Mouse (Mus musculus) left cerebral cortex, postnatal 25 days (tissue): ENCODE data around the gene Tnk1. TPM values are rescaled to one million over a fixed set of nuclear protein-coding genes. Genes with fewer than 3 reads are reported as not detected.

ENCODE experiments used
- DNase-seq, 2 experiments: peaks; one replicate each; pipeline ENCODE4 v3.0.0; 2022; ENCODE audit warnings: low spot score in 2 of 2, mixed read lengths in 1 of 2
- intact Hi-C: fragments of 180-260 bp; cut with DNase I; formaldehyde crosslinking; loops from one replicate; pipeline ENCODE4 v1.15.1; 2025
- total RNA-seq, 2 experiments: library from RNA; stranded (reverse); gene quantifications; 2 replicates each; pipeline ENCODE4 v1.2.3; 2021

The Tnk1 gene
- total RNA-seq, 2 experiments from 2014 or later = 0.27 TPM; not detected in 1

DNA sequence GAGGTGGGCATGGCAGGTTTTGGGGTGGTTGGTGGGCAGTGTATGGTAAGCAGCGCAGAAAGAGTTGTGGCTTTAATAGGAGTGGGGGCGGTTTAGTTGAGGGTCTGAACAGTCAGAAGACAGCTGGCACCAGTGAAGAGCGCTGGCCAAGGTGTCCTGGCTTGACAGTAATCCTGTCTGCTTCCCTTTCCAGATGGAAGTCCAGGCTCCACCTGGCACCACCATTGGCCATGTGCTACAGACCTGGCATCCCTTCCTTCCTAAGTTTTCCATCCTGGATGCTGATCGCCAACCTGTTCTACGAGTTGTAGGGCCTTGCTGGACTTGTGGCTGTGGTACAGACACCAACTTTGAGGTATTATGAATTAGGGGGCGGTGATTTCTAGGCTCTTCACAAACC, 10.5 kb downstream of the Tnk1 start:
- intact Hi-C loops = no loop called here
- no peak for DNase-seq

DNA sequence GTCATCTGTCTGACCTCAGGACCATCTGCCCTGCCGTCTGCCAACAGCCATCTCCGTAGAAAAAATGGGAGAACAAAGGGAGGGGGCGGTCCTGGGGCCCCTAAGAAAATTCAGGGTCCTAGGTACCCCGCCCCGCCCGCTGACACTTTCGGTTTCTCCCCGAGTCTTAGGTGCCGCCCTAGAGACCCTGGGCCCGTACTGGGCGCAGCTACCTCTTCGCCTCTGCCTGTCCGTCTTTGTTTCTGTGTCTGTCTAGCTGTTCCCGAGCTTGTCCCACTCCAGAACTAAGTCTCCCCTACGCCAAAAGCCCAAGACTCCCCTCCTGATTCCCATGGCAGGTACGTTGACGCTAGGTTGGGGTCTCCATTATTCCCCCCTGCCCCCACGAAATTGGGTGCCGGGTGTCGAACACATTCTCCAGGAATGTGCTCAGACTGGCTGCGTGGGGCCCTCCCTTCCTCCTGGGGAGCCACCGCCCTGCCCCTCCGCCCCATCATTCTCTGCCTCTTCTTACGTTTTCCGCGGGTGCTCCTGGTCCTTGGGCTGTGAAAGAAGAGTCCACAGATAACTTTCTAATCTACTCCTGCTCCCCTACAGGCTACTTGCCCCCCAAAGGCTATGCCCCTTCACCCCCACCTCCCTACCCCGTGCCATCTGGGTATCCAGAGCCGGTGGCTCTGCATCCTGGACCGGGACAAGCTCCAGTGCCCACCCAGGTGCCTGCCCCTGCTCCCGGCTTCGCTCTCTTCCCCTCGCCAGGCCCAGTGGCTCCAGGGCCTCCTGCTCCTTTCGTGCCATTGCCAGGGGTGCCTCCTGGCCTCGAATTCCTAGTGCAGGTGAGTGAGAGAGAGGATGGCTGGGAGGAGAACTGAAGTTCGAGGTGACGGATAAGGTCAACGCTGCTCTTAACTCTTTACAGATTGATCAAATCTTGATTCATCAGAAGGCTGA, 11.5 kb downstream of the Tnk1 start:
- no peak for DNase-seq
- intact Hi-C loops = loop anchor here (1.0 kb wide), 1 partner anchor 9 kb away; the partner anchor contains the start of gene Tmem256

DNA sequence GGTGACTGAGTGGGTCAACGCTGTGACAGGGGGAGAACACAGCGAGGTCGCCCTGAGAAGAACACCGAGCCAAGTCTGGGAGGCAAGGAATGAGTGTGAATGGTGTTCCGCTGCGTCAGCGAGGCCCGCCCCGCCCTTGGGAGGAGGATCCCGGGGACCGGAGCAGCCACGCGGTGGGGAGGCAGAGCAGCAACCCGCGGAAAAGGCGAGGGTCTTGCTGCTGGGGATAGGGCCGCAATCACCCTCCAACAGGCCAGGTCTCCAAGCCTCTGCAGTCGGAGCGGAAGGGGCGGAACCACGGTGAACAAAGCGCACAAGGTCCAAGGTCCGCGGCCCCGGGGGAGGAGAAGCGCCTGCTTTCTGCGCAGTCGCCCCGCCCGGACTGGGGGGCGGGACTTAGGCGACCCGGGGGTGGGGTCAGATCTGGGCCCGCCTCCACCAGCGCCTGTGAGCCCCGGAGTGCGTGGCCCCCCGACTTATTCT, 12.3 kb downstream of the Tnk1 start, which contains the start of gene Plscr3:
Plscr3 (plus strand) TSS at position 179 of the 483 bp plus-strand sequence.
- intact Hi-C loops = loop anchor here (1.0 kb wide), 1 partner anchor 8 kb away; the partner anchor contains the start of gene Tmem256
- peak; percentile 87 to 88 for DNase-seq

DNA sequence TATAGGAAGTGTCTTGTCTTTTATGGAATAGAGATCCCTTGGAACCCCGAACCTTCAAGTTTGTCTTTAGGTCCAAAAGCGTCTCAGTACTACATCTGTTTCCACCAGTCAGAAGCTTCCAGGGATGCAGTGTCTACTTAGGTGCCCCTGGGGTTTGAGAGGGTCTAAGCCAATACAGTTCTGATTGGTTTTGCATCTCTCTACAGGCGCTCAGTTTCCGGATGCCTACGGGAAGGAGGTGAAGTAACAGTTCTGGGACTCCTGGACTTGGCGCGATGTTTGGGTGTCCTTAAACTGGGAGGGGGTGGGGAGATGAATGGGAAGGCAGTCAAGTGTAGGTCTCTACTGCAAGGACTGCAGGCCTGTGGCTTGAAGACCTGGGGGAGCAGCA, 19.8 kb downstream of the Tnk1 start:
- intact Hi-C loops = loop anchor here (1.0 kb wide), 1 partner anchor 8 kb away; the partner anchor contains the start of gene Plscr3
- no peak for DNase-seq

DNA sequence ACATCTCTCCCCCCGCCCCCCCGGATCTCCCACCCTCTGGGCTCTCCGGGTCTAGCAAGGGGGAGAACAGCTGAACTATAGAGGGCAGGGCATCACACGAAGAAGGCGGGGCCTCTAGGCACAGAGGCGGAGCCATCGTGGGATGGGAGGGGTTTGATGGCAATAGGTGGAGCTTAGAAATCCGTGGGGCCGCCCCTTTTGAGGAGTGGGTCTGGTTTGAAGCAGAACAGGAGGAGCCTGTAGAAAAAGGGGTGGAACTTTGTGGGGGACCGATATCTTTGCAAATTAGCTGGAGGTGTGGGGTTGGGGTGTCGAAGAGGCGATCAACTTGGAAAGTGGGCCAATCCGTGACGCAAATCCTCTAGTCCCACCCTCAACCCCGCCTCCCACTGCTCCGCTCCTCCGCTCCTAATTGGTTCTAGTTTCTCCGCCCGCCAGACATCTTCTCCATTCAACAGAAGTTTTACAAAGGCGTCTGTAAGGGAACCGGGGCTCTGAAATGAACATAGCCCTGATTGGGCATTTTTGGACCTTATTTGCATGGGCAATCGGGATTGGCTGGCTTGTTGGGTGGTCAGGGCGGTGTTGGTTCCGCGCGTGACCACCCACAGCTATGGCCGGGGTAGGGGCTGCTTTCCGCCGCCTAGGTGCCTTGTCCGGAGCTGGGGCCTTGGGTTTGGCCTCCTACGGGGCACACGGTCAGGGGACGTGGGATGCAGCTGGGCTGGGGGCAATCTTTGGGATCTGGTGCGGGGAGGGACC, 20.4 kb downstream of the Tnk1 start, which contains the start of gene Tmem256:
Tmem256 (plus strand) TSS at position 563 of the 762 bp plus-strand sequence.
- intact Hi-C loops = loop anchor here (1.0 to 2.0 kb wide), 4 partner anchors 8 to 79 kb away; partner anchors contain the start of genes Plscr3 and Polr2a
- peak; percentile 96 to 99 for DNase-seq

DNA sequence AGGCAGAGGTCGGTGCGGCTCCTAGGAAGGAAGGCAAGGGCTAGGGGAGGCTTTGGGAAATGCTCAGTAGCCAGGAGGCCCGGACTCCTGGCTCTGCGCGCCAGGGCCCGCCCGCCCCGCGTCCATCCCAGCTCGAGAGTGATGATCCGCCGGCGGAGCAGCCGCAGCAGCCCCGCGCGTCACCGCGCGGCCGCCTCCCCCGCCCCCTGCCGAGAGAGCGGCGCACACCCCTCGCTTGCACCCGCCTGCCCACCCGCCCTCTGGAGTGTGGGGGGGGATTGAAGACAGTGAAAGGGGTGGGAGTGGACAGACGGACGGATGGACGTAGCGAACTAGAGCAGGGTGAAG, 21.0 kb downstream of the Tnk1 start, which contains the start of gene Nlgn2:
Nlgn2 (minus strand) TSS at position 181 of the 348 bp plus-strand sequence.
- intact Hi-C loops = loop anchor here (2.0 kb wide), 3 partner anchors 35 to 79 kb away; partner anchors contain the start of gene Polr2a
- DNase-seq = no peak

DNA sequence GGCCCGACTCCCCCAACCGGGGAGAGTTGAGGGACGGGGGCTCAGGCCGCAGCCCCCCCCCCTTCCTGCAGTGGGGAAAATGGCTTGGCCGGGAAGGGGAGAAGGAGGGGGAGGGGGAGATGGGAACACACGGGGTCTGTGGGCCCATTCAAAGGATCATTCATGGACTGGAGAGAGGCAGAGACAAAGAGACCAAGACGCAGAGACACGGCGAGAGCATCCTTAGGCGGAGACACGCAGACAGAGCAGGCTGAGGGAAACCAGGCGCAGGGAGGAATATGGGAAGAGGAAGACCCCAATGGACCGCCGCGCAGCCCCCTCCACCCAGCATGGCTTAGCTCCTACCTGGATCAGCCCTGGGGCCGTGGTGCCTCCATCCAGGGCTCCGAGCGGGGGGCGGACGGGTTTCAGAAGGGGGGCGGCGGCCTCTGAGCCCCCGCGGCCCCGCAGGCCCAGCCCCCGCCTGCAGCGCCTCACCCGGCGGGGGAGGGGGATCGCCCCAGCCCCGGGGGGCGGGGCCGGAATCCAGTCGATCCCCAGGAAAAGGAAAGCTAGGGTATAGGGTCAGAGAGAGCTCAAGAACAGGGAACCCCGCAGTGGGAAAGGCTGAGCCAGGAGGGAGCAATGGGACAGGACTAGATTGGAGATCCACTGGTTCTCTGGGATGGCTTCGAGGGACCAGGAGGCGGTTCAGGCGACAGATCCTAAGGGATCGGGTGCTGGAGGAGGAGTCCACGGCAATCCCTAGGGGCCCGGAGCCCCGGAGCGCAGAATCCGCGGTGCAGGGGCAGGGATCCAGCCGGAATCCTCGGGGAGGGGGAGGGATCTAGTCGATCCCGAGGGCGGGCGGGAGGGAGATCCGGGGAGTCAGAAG, 21.6 kb downstream of the Tnk1 start:
- intact Hi-C loops = loop anchor here (2.0 kb wide), 3 partner anchors 34 to 78 kb away; partner anchors contain the start of gene Polr2a
- DNase-seq = peak; percentile 42 to 43

DNA sequence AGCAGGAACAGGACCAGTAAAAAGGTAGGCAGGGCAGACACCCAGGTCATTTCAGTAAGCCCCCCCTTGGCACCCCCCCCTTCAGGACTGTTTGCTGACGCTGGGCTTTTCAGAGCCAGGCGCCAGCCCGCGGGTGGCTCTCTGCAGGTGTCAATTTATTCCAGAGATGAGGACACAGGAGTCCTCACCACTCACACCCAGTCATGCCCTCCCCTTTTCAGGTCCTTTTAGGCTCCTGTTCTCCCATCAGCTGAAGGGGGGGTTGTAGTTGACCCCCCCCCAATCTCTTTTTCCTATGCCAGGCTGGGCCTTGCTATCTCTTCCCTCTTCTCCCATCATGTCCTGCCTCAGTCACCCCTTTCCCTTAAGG, 22.6 kb downstream of the Tnk1 start:
- intact Hi-C loops = loop anchor here (2.0 kb wide), 3 partner anchors 33 to 77 kb away; partner anchors contain the start of gene Polr2a
- DNase-seq = no peak

DNA sequence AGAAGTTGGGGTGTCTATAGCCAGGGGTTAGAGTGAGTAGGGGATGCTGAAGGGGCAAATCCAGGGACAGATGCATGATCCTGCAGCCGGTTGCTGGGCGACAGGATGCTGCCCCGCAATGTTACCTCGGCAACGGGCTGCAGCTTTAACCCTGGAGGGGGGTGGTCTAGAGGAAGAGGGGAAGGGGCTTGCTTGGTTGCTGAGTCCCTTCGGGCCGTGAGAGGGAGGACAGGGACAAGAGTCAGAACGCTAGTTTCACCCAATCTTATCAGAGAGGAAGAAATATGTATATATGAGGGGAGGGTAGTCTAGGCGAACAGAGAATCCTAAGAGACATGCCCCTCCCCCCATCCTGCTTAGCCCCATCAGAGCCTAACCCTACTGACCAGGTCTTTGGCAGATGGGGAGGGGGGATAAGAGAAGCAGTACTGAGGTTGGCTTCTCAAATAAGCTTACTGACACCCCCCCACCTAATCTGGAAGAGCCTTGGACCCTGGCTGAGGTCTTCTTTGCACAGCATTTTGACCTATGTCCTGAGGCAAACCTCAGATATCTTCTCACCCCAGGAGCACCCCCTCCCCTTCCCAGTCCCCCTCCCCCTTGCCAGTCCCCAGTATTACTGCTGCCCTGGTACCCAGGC, 23.1 kb downstream of the Tnk1 start:
- intact Hi-C loops = no loop called here
- DNase-seq = no peak

DNA sequence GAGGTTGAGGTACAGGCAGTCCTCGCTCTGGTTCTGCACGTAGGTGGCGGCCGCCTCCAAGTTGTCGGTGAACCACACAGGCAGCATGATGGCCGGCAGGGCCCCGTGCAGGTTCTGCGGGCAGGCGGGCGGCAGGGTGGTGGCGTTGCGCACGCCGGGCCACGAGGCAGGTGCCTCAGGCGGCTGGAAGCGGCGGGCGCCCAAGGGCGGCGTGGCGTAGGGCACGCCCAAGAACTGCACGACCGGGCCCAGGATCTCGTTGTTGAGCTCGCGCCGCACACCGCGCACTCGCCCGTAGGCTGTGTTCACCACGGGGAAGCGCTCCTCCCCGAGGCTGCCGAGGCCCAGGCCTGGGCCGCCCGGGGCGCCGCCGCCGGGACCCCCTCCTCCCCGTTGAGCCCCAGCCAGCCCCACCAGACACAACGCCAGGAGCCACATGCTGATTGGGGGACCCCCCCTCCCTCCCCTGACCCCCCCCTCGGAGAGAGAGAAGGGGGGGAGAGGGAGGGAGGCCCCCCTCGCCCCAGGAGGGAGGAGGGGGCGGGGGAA, 24.5 kb downstream of the Tnk1 start:
- intact Hi-C loops = no loop called here
- peak in 1 of 2 experiments; percentile 39 for DNase-seq

DNA sequence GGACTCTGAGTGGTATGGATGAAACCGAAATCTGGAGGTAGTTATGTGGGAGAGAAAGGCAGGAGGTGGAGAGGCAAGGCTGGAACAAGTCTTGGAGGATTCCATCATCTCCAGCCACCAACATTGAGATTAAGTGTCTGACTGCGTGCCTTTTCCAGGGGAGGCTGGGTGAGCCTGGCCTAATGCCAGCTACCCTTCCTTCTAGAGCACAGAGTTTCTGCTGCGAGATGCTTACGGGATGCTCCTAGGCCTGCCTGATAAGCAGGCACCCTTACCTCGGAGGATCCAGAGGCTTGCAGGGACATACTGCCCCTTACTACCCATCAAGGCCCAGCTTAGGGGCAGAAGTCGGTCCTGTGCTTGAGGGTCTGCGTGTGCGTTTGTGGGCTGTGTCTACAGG, 25.0 kb downstream of the Tnk1 start:
- intact Hi-C loops = loop anchor here (2.0 kb wide), 1 partner anchor 151 kb away; the partner anchor contains the start of gene Senp3
- DNase-seq = no peak

DNA sequence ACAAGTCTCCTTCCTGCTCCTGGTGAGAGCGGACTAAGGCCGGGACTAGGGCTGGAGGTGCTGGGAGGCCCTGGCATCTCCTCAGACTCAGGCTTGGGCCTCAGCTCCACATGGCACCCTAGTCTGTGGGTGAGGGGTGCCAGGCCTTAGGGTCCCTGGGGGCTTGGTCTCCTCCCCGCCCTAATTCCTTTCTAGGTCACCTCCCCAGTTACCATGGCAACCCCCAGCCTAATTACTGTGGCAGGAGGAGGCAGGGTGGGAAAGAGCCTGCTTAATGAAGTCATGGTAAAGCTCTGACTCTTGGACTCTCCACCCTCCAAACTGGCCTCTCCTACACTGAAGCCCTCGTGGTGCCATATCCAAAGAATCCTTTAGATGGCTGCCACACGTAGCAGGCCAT, 29.7 kb downstream of the Tnk1 start:
- intact Hi-C loops = no loop called here
- no peak for DNase-seq

DNA sequence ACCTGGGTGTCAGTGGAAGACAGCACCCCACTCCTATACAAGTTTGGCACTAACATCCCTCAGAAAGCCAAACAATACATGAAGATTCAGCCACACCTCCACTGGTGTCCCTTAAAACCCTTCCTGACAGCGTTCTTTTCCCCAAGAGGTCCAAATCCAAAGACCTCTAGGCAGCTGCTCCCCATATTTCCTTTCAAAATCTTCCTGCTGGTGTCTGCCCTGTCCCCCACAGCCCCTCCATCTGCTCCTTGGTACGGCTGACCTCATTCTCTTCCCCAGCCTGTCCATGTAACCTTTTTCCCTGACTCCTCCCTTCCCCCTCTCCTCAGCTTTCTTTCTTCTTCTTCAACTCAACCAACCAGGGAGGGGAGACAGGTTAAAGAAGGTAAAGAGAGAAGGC, 35.1 kb downstream of the Tnk1 start:
- no peak for DNase-seq
- intact Hi-C loops = no loop called here

DNA sequence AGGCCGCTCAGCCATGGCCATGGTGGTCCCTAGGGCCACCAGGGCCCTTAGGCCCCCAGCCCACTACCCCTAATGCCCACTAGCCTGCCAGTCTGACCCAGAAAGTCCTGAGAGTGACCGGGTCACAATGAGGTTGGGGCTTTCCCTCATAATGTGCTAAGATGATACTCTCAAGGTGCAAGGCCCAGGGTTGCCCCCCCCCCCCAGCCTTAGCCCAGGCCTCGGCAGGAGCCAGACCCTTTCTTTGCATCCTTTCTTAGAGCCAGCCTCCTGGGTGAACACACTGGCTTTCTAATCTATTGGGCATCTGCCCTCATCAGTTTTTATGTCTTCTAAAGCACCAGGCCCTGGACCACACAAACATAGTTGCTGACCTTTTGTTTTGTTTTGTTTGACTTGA, 36.5 kb downstream of the Tnk1 start, which contains the start of gene Spem1:
Spem1 (minus strand) TSS at position 101 of the 400 bp plus-strand sequence.
- intact Hi-C loops = no loop called here

DNA sequence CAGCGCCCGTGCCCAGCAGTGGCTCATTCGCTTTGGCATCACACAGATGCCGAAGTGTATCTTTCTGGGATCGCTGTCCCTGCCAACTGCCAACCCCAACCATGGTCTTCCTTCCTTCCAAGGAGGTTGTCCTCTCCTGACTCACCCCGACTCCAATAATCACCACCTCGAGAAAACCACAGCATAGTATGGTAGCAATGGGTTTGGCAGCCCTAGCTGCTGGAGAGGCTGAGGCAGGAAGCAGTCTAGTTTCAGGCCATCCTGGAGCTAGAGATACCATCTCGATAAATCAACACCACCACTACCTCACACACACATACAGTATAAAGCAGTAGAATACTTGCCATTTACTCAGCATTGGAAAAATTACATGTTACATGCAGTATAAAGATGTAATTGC, 39.7 kb downstream of the Tnk1 start:
- intact Hi-C loops = no loop called here
- DNase-seq = no peak

More for the DNA sequence above, 36.5 kb downstream of the Tnk1 start, which contains the start of gene Spem1:
- DNase-seq = no peak

DNA sequence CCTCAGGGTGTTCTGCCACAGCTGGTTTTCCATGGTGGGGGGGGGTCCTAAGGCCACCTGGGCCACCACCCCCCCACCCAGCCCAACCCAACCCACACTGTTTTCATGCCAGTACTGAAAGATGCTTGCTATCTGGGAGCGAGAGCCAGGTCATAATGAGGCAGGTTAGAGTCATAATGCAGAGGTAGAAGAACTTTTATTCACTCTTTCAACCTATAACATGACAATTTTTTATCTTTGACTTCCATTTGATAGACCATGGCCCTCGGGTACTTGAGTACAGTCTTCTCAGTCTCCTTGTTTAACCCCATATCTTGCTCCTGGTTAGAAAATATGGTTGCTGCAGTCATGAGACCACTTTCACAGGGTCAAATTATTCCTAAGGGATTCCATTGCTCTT, 40.2 kb downstream of the Tnk1 start, which contains the start of gene Spem2:
Spem2 (minus strand) TSS at position 101 of the 400 bp plus-strand sequence.
- DNase-seq = no peak
- intact Hi-C loops = no loop called here

DNA sequence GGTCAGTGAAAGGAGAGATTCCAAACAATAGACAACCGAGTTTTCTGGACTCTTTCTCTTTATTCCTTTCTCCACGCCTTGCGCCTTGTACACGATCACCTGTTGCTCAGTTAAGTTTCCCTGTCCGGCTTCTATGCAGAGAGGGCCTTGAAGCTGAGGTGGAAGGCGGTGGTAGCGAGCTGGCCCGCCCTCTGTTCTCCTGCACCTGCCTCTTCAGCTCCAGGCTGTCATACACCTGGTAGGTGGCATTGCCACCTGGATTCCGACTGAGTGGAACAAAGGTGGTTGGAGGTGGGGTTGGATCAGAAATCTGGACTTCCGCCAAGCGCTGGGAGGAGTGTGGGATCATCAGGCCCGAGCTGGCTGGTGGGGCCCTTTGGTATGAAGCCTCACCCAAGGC, 42.0 kb downstream of the Tnk1 start:
- DNase-seq = no peak
- intact Hi-C loops = no loop called here

DNA sequence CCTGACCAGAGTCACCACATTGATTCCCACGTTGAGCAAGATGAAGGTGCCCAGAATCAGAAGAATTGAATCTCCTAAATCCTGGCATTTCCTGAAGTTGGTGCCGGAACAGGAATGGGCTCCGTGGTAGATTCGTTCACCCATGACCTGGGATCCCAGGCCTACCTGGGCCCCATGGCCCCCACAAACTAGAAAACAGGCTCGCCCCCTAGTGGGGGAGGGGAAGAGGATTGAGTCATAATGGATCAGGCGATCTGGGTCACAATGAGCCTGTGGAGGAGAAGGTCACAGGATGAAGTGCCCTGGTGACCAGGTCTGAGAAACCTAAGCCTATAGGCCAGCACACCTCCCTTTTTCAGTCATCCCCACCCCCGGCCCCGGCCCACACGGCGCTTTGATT, 43.4 kb downstream of the Tnk1 start, which contains the start of gene Gm39566:
Gm39566 (minus strand) TSS at position 144 of the 400 bp plus-strand sequence.
- intact Hi-C loops = no loop called here
- DNase-seq = no peak
